Mouse (Mus musculus): Measurements from ENCODE around the gene Prkd3.

The Prkd3 gene

GRCm38 (mm10) chr17:78938927-78939326 lies 81.7 kb downstream of the Prkd3 start:
- intact Hi-C loops (cut with DNase I): no loop called here

- intact Hi-C loops (cut with DNase I): no loop called here
These were observed 83.3 kb downstream of the Prkd3 start for GRCm38 (mm10) chr17:78937229-78937853.

GRCm38 (mm10) chr17:78936466-78937228 lies 84.0 kb downstream of the Prkd3 start, which contains the start of the genes Cebpz and Ndufaf7:
TSS of gene Cebpz (minus strand) at chr17:78937066.
TSS of gene Ndufaf7 (plus strand) at chr17:78937136.
- intact Hi-C loops (cut with DNase I): no loop called here

- intact Hi-C loops (cut with DNase I): no loop called here
These were observed 84.8 kb downstream of the Prkd3 start for GRCm38 (mm10) chr17:78935857-78936256.

GRCm38 (mm10) chr17:78917696-78918095 lies 102.9 kb downstream of the Prkd3 start:
- intact Hi-C loops (cut with DNase I): no loop called here

GRCm38 (mm10) chr17:78916899-78917298 lies 103.7 kb downstream of the Prkd3 start:
- intact Hi-C loops (cut with DNase I): no loop called here

- intact Hi-C loops (cut with DNase I): no loop called here
These were observed 104.2 kb downstream of the Prkd3 start, which contains the start of gene Cebpzos for GRCm38 (mm10) chr17:78916369-78916813. TSS of gene Cebpzos (plus strand) at chr17:78916500.

- intact Hi-C loops (cut with DNase I): no loop called here
These were observed 104.8 kb downstream of the Prkd3 start for GRCm38 (mm10) chr17:78915772-78916171.

GRCm38 (mm10) chr17:78913921-78914320 lies 106.7 kb downstream of the Prkd3 start:
- intact Hi-C loops (cut with DNase I): no loop called here

- intact Hi-C loops (cut with DNase I): no loop called here
These were observed 107.7 kb downstream of the Prkd3 start for GRCm38 (mm10) chr17:78912861-78913281.

GRCm38 (mm10) chr17:78909374-78909773 lies 111.2 kb downstream of the Prkd3 start:
- intact Hi-C loops (cut with DNase I): no loop called here

- intact Hi-C loops (cut with DNase I): no loop called here
These were observed 113.7 kb downstream of the Prkd3 start, which contains the start of gene Sult6b1 for GRCm38 (mm10) chr17:78906892-78907291. TSS of gene Sult6b1 (minus strand) at chr17:78906992.

- intact Hi-C loops (cut with DNase I): no loop called here
These were observed 117.5 kb downstream of the Prkd3 start for GRCm38 (mm10) chr17:78903158-78903557.

All from adrenal gland (tissue).